Mouse (Mus musculus) cerebellum, adult 2 months (tissue): ENCODE data around the gene Zfp644.

Experiments used
- CTCF ChIP-seq: fragments of 200-500 bp; IDR thresholded peaks from 2 replicates; pipeline ENCODE4 v1.5.1; 2011; ENCODE audit warnings: low read depth, mild to moderate bottlenecking, control low read depth, low read length, moderate library complexity, borderline replicate concordance; ENCODE audit not compliant: insufficient read depth
- POLR2A ChIP-seq: fragments of 200-500 bp; IDR thresholded peaks from 2 replicates; pipeline ENCODE4 v1.6.1; 2011; ENCODE audit warnings: low read length, control low read depth, borderline replicate concordance; ENCODE audit not compliant: insufficient read depth

DNA sequence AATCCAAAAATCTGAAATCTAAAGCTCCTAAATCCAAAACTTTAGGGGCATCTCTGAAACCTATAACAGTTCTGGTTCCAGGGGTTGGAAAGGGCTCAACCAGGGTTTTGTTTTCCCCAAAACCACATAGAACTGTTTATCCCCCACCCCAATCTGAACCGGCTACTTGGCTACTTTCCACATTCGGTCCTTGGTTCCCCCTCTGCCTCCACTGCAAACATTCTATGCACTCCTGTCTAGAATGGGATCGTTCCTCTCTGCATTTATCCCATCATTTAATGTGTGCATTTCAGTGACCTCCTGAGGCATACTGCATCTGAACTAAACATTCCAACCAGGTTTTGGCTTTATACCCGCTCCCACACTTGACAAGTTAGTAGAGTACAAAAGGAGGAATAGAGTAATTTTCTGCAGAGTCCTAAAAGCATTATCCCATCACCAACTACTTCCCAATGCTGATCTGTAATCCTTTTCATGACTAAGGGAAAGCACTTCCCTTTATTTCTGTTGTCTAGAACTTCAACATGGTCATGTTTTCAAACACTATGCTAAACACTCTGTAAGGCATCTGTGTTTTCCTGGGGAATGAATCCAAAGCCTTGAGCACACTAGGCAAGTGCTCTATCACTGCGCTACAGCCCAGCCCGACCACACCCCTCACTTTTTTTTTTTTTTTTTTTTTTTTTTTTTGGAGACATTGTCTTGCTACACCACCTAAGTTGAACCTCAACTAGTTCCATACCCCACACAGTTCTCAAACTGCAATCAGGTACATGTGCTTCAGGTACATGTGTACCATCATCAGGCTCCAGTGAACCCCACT is 16.2 kb downstream of the Zfp644 start:
- no peak for TF ChIP-seq POLR2A
- TF ChIP-seq CTCF, result no peak
